Mouse (Mus musculus) retina, adult 2 months (tissue): ENCODE data around the gene Gga1.
A peak's percentile ranks its signal among the peaks of the same experiment; 100 is the strongest.

Experiments used
- DNase-seq: peaks from one replicate; pipeline ENCODE4 v3.0.0-alpha.2; 2012; ENCODE audit warnings: low read depth, low spot score

Gene Gga1

GRCm38 (mm10) chr15:78913632-78914090 lies 36.7 kb downstream of the Gga1 start, which contains the start of gene Pdxp:
Pdxp (plus strand) TSS chr15:78913919.
- DNase-seq = peak; percentile 87

GRCm38 (mm10) chr15:78914091-78914822 lies 37.3 kb downstream of the Gga1 start:
- no peak for DNase-seq

DNA sequence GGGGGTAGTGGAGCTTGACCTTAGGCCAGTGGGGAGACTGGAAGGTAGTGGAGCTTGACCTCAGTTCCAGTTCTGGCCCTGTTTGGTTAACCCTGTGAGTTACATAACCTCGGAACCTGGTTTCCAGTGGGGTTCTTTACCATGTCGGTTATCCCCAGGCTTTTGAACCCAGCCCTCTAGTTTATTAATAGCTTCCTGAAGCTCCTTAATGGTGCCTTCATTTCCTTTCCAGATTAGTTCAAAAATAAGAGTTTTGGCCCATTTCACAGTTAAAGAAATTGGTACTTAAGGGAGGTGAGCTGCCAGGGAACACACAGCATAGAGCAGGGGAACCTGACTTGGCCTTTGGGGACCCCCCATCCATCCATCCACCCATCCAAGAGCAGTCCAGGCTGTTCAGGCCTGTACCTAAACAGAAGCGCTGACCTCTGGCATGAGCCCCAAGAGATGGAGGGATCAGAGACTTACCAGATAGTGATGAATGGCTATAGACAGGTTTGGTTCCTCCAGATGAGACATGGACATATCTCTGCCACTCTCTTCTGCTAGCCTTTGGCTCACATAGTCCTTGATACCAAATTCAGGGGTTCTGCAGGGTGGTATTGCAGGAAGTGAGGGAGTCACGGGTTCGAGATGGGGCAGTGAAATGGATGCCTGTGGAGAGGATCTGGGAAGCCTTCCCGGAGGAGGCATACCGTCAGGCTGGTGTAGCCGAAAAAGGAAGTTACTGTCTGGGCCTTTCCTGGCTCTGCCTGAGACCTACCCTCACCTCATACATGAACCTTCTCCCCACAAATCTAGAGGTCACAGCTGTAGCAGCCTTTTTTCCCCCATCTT lies 38.1 kb downstream of the Gga1 start:
- no peak for DNase-seq

DNA sequence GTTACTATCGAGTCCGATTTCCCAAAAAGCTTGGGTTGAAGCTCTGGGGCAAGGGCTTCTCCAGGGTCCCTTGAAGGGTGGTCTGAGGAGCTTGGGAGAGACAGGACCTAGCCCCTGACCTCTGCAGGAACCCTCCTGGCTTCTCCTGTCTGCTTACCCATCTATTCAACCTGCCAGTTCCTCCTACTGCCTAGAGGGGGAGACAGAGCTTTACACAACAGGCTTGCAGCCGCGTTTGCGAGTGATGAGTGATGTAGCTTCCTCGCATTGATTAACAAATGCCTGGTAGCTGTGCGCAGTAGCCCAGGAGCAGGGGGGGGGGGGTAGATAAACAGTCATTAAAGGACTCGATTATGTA lies 38.6 kb downstream of the Gga1 start:
- peak; percentile 54 for DNase-seq

DNA sequence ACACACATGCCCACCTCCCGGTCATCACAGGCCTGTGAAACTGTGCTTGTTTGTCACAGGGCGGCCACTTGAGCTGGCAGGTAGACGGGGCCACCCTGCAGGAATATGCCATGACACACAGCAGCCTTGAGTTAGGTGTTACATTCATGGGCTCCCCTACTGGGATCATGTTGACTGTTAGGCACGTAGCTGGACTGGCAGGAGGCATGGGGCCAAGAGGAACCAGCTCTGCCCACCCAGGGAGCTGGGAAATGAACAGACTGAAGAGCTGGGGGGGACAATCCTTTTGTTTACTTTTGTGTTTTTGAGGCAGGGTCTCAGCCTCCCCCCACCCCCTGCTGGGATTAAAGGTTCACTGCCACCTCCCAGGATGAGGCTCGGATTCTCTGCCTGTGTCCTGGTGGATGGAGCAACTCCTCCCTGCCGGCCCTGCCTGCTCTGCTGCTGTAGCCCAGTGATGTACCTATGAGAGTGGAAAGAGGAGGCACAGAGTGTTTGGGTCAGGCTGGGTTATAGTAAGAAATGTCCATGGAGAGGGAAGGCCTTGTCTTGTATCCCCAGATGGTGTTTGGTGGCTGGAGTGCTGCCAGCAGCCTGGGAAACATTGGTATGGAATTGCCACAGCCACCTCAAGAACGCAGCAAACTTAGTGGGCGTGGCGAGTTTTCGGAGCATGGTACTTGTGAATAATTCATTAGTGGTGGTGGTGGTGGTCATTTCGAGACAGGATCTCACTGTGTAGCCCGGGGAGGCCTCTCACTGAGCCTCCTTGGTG lies 39.2 kb downstream of the Gga1 start:
- DNase-seq = no peak

DNA sequence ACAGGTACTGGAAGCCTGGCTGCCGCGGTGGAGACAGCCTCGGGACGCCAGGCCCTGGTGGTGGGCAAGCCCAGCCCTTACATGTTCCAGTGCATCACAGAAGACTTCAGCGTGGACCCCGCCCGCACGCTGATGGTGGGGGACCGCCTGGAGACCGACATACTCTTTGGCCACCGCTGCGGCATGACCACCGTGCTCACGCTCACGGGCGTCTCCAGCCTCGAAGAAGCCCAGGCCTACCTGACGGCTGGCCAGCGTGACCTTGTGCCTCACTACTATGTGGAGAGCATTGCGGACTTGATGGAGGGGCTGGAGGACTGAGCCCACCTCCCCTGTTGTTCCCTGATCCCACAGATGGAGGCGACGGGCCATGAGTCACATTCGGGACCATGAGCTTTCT lies 41.1 kb downstream of the Gga1 start:
- no peak for DNase-seq

GRCm38 (mm10) chr15:78919914-78920313 lies 42.9 kb downstream of the Gga1 start:
- no peak for DNase-seq

- DNase-seq = no peak
Observed at GRCm38 (mm10) chr15:78922700-78923099, 45.7 kb downstream of the Gga1 start.

DNA sequence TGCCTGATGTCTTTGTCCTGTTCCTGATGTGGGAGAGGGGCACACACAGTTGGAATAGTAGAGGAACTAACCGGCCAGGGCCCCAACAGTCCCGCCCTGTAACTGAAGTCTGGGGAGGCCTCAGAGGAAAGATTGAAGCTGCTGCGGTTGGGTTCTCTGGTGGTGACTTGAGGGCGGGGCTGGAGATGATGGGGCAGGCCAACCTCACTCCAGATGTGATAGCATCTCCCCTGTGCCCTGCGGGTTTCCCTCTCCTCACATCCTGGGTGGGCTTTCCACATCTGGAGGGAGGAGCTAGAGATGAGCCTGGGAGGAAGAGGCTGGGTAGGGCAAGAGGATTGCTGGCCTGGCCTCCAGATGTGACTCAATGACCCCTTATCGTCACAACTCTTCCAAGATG lies 46.6 kb downstream of the Gga1 start:
- DNase-seq = no peak

DNA sequence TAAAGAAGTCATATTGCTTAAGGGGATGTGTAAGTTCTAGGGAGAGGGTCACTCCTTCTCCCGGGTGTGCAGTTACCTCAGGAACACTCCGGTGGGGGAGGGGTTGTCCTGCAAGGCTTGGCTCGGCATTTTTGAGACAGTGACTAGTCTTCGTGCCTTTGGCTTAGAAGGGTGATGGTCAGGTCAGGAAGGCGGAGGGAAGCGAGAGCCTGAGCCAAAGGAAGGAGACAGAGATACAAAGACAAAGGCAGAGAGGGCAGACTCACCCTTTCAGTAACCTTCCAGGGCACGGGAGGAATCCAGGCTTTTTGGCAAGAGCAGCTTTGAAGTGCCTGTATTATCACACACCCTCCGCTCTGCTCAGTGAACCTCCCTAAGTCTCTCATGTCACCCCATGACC lies 48.1 kb downstream of the Gga1 start:
- no peak for DNase-seq

- DNase-seq = no peak
Observed at GRCm38 (mm10) chr15:78926021-78926919, 49.3 kb downstream of the Gga1 start, which contains the start of gene Lgals1. Lgals1 (plus strand) TSS chr15:78926725.

DNA sequence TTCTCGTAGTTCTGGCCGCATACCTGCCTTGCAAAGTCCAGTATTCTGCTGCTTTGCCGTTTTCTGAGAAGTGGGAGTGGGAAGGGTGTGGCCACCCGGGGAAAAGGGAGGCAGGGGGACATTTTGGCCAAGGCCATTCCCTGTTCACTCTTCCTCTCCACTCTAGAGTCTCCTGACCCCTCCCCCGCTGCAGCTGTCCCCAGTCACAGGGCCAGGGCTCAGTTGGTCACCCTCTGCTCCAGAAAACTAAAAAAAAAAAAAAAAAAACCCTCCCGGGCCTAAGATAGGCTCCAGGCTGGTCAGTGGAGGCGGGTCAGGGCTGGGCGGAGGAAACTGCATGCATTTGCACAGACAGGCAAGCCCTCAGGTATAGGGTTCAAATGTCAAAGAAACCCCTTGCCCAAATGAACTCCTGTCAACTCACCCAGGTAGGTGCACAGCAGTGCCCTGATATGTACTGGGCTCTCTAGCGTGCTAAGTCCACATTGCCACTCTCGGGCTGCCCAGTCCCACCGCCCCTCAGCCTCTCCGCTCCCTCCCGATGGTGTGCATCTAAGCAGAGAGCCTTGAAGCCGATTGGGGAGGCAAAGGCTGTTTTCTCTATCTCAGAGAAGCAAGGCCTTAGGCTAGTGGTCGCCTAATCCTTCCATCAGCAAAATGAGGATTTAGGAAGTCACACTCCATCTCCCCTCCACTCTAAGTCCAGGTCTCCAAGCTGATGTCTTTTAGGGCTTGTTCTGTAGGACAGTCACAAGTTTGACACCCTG lies 50.2 kb downstream of the Gga1 start:
- DNase-seq = no peak

DNA sequence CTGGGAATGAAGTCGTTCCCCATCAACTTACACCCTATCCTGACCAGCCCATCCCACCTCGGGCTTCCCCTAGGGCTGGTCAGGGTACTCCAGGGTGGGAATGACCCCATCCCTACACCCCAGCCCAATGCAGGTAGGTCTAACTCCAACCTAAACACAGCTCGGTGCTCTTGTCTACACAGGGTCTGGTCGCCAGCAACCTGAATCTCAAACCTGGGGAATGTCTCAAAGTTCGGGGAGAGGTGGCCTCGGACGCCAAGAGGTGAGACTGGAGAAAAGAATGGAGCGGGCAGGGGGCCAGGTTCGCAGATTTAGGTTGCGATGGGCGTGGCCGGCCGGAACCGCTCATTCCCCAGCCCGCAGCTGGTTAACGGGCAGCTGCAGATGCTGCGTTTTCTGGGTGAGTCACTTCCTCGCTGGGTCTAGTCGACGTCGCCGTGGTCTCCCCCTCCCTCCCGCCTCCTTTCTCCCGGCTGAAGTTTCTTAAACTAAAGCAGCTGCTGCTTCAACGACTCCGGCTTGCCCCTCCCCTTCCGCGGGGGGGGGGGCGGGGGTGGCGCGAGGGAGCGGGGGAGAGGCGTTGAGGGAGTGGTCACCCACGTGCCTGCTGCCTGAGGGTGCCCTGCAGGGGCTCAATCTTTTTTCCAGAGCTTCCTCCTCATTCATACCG lies 50.9 kb downstream of the Gga1 start:
- no peak for DNase-seq

DNA sequence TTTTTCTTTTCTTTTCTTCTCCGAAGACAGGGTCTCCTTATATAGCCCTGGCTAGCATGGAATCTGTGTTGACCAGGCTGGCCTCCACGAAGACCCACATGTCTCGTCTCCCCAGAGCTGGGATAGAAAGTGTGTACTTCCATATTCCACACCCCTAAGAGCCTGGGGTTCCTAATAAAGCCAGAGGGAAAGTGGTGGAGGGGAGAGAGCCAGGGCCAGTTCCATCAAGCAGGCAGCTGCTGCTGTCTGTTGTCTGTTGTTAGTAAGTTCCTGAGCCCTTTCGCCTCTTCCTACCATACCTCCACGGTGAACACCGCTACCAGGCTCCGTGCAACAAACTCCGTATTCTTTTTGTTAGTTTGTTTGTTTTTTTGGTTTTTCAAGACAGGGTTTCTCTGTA lies 51.5 kb downstream of the Gga1 start:
- DNase-seq = no peak

DNA sequence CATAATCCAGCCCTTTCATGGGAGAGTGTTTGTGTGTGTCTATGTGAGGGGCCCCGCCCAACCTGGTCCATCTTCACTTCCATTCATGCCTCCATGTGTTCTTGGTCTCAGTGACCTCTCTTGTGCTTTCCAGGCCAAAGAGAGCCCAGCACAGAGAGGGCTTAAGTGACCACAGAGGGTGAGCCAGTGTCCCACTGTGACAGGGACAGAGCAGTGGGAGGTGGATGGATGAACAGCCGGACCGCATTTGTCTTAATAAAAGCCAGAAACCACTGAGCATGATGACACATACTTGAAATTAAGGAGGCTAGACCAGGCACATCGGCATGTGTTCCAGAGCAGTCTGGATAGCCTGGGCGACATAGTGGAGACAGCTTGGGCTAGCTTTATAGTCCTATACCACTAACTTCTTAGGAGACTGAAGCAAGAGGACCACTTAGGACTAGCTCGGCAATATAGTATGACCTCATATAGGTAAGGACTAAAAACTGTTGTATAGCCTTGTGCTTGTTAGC lies 53.3 kb downstream of the Gga1 start:
- no peak for DNase-seq

DNA sequence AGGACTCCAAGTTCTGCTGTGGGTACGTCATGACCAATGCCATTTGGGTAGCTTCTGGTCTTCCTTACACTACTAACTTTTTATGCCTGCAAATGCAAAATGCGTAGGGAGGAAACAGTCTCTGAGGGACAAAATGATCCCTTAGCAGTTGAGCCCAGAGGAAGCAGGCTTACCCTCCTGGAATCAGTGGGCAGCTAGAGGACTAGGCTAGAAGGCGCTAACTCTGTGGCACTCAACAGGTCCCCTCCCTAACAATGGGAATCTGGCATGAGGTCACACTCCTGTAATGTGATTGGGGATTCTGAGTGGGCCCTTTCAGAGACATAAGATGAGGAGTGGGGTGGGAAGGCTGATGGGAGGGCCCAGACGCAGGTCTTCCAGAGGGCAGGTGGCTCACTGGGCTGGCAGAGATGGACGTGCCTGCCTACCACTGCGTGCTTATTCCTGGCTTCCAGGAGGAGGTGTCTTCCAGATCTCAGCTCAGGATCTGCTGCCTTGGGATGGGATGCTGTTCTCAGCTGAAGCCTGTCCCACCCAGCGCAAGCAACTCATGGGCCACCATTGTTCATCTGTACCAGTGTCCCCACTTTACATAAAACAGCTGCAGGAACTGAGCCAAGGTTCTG lies 53.9 kb downstream of the Gga1 start:
- no peak for DNase-seq

GRCm38 (mm10) chr15:78931577-78931976 lies 54.6 kb downstream of the Gga1 start:
- DNase-seq = no peak

DNA sequence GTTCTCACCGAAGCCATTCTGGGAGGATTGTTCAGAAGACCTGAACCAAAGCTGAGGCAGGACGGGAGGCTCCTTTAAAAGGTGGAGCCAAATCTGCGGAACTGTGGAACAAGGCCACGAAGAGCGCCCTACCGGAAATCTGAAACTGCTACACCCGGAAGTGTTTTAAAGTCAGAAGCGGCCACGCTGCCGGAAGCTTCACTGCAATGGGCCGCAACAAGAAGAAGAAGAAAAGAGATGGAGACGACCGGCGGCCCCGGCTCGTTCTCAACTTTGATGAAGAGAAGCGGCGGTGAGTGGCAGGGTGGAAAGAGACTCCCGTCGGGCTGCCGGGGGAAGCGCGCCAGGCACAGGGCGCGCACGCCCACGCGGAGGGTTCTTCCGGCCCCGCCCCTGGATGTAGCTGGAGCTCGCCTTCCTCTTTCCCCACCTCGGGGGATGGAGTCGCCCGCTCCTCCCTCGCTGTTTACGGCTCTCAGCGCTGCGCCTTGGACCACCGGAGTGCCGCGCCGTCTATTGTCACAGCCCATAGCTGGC lies 57.9 kb downstream of the Gga1 start, which contains the start of gene Nol12:
TSS of gene Nol12 (plus strand) at position 150 of the 537 bp plus-strand sequence.
- DNase-seq = peak; percentile 84

GRCm38 (mm10) chr15:78936403-78936802 lies 59.4 kb downstream of the Gga1 start:
- no peak for DNase-seq
